Mouse (Mus musculus) T-helper 17 cell (primary cell): Measurements from ENCODE around the gene Sdk2.

Experiments used
- in situ Hi-C, 2 experiments: fragments of 300-600 bp; cut with MboI, MseI; formaldehyde crosslinking; loops; 1 replicate in 1 of 2; 2 replicates in 1 of 2; pipeline ENCODE4 v1.15.1; 2025; ENCODE audit warnings: high pct_unique_total_duplicates in 2 of 2

The Sdk2 gene

DNA sequence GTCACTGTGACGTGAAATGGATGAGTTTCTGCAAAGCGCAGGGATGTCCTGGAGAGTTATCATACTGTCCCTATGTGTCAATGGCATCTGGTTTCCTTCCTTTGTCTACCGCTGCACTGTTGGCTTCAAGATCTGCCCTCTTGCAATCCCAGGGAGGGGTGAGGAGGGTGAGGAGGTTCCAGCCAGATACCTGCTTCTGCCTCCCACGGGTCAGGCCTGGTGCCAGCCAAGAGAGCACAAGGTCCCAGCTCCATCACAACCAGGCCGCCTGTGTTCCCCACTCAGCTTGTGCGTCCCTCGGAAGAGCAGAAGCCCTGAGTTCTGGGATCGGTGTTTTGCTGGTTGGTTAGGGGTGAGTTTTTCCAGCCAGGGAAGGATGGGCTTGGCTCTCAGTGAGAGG is 299.6 kb downstream of the Sdk2 start:
- in situ Hi-C loops, result no loop called here

DNA sequence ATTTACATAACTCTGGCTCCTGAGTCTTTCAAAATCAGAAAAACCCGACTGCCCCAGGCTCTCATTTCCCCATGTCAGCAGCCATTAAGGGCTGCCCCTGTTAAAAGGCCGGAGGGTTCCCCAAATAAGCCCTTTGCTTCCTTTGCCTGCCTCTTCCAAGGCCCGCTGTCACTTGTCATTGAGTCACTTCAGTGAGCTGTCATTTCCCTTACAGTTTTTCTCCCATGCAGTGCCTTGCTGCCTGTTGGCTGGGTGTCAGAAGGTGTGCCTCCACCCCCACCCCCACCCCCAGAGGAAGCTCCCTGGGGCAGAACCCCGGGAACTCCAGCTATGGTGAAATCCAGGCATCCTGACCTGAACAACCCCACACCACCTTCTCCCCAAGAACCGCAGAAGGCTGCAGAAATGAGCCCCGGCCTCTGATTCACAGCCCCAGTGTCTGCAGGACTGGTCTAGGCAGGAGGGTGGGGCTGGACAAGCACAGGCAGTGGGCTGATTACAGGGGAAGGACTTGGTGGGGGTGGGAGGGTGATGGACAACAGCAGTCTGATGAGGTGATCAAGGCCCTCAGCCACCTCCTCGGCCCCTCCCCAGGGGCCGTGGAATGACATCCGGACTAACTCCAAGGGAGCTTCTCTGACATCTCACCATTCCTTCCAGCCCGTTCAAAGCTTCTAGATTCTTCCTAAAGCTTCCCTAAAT is 300.4 kb downstream of the Sdk2 start:
- in situ Hi-C loops, result no loop called here

DNA sequence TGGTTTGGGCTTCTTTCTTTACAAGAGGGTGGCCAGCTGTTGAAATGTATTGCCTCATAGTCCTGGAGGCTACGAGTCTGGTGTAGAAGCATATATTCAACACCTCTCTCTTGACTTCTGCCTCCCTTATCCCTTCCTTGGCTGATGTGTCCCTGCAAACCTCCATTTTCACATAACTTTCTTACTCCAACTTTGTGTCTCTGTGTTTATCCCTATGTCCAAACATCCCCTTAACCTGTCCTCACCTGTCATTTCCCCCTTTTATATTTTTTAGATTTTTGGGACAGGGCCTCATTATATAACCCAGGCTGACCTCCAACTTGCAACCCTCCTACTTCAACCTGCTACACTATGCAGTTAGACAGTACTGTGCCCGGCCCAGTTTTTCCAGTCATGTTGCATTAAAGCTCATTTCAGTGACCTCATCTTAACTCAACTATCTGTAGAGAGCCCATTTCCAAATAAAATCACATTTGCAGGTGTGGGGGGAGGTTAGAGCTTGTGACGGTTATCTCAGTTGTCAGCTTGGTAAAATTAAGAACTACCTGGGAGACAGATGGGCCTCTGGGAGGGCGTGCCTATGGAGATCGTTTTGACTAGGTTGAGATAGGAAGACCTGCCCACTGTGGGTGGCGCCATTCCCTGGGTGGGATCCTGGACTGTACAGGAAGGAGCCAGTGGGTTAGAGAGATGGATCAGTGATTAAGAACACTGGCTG is 302.6 kb downstream of the Sdk2 start:
- in situ Hi-C loops, result loop anchor here in 1 of 2 experiments (5.0 kb wide), 1 partner anchor 43 kb away; no protein-coding TSS in a partner anchor

DNA sequence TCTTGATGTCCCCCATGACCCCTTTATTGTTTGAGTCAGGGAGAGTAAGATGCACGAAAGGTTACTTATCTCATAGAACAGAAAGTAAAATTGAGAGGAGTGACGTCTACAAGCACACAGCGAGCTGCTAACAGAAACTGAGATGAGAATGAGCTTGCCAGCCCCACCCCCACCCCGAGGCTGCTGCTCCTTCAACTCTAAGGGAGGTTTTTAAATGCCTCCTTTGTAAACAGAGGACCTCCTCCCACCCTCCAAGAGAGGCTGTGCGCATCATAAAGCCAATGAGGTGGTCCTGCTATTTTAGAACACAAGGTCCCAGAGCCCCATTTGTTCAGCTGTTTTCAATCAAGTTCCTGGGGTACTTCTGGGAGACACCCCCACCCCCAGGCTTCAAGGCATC is 303.4 kb downstream of the Sdk2 start:
- in situ Hi-C loops, result loop anchor here in 1 of 2 experiments (5.0 kb wide), 1 partner anchor 44 kb away; no protein-coding TSS in a partner anchor

DNA sequence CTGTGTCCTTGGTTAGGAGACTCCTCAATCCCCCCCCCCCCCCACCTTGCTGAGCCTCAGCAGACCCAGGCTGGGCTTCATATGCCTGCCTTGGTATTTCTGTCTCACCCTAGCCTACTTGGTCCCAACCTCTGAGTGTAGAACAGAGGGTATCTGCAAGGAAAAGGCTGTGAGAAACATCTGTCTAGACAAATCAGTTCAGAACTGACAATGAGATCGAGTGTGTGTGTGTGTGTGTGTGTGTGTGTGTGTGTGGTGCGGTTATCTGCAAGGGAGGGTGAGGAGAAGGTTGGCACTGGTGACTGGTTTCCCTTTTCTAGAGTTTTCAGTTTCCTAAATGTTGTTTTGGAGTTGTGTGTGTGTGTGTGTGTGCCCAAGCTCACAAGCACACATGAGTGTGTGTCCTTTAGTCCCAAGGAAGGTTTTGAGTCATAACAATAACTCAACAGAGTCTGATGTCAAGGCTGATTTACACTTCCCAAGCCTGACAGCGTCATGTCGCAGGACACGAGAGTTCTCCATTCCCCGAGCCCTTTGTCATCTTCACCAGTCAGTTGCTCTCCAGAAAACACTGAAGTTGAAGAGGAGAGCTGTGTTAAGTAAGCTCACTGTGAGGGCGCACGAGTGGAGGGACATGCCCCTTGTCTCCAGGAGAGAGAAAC is 304.6 kb downstream of the Sdk2 start:
- in situ Hi-C loops, result loop anchor here in 1 of 2 experiments (5.0 kb wide), 1 partner anchor 45 kb away; no protein-coding TSS in a partner anchor

DNA sequence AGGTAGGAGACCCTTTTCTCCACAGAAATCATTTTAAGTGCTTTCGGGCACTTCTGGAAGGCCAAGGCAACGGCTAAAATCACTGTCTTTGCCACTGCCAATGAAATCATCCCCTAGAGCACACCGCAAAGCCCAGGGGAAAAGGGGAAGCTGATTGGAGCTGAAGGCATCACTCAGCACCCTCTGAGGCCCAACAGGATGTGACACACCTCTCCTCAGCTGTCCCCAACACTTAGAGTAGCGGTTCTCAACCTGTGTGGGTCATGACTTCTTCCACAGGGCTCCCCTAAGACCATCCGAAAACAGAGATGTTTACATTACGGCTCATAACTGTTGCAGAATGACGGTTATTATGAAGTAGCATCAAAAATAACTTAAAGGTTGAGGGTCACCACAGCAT is 305.2 kb downstream of the Sdk2 start:
- in situ Hi-C loops, result loop anchor here in 1 of 2 experiments (5.0 kb wide), 1 partner anchor 46 kb away; no protein-coding TSS in a partner anchor

DNA sequence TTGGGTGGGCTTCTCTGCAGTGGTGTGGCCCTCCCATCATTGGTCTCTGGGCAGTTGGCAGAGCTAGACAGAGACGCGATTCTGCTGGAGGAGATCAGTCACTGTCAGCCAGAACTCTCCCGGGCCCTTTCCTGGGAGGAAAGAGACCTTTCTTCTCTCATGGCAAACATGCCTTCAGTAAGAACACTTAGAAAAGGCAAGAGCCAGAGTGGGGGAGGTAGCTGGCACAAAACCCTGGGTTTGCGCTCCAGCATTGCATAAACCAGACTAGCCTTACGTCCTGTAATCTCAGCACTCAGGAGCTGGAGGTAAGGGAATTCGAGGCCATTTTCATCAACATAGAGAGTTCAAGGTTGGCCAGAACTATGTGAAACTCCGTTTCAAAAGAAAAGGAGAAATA is 306.4 kb downstream of the Sdk2 start:
- in situ Hi-C loops, result loop anchor here in 1 of 2 experiments (5.0 kb wide), 1 partner anchor 47 kb away; no protein-coding TSS in a partner anchor

DNA sequence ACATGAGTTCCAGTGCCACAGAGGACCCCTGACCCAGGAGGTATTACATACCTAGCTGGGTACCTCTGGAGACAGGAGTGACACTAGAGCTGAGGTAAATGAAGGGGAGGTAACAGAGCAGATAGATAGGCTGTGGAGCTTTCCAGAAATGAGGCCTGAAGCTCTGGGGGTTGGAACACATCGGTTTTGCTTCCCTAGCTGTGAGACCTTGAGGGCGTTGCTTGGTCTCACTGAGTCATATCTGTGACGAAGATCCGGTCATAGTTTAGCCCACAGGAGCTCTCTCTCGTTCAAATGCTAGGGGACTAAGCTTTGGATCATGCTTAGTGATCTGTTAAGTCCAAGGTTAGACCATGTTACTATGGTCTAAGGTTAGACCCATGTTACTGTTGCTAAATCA is 308.0 kb downstream of the Sdk2 start:
- in situ Hi-C loops, result no loop called here

DNA sequence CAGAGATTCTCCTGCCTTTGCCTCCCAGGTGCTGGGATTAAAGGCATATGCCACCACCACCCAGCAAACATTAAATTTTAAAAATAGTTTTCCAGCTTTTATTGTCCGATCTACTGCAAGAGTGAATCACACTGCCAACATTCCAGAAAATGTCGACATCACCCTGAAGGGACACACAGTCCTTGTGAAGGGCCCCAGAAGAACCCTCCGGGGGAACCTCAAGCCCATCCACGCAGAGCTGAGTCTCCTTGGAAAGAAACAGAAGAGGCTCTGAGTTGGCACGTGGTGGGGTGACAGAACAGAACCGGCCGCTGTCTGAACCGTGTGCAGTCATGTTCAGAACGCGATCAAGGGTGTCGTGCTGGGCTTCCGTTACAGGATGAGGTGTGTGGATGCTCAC is 310.3 kb downstream of the Sdk2 start:
- in situ Hi-C loops, result no loop called here

DNA sequence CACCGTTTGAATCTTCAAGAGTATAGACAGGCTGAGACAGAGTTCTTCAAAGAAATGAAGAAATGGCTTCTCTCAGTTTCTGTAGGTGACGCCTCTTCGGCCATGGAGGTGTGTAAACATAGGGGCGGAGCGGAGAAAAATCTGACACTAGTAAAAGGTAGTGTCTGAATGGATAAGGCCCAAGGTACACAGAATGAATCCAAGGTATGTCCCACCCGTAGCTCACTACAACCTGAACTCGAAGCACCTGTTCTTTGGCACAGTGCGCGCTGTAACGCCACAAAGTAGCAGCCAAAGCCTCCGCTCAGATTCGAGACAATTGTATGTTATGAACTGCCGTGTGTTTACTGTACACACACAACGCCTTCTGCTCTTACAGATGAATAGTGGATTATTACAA is 311.0 kb downstream of the Sdk2 start:
- in situ Hi-C loops, result no loop called here

DNA sequence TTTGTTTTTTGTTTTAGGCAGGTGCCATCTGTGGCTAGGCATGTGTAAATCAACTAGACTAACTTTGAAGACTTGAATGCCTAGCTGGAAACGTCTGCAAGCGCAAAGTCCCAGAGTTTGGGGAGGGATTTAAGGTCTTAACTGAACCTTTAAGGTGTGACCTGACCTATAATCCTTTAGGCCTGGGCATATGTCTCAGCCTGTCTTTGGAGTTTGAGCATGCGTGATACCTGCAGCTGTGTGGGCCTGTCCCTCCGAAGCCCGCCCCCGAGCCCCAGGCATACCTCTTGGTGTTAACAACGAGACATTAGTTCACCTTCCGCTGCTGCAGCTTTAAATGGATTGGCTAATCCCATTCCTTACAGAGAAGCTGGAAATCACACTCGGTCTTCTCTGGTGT is 312.0 kb downstream of the Sdk2 start:
- in situ Hi-C loops, result no loop called here

DNA sequence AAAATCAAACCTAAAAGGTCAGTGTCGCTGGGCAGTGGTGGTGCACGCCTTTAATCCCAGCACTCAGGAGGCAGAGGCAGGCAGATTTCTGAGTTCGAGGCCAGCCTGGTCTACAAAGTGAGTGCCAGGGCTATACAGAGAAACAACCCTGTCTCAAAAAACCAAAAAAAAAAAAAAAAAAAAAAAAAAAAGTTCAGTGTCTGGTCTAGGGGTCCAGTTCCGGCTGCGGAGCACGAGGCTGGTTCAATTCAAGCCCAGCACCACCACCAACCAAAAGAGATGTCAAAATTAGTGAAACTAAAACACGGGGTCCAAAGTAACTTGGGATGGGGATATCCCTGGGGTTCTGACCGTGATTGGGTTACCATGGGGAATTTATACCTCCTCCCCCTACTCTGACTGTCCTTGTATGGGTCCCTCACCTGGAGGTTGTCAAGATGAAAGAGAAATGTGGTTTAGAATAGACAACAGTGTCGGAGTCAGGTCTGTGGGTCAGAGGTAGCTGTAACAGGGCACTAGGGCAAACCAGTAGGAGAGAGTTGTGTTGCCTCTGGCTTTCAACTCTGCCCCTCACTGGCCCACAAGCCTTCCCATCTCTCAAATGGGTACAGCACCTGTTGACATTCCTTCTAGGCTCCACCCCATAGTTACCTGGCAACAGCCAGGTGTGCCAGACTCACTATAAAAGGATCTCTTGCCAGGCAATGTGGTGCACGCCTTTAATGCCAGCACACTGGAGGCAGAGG is 314.0 kb downstream of the Sdk2 start:
- in situ Hi-C loops, result no loop called here

DNA sequence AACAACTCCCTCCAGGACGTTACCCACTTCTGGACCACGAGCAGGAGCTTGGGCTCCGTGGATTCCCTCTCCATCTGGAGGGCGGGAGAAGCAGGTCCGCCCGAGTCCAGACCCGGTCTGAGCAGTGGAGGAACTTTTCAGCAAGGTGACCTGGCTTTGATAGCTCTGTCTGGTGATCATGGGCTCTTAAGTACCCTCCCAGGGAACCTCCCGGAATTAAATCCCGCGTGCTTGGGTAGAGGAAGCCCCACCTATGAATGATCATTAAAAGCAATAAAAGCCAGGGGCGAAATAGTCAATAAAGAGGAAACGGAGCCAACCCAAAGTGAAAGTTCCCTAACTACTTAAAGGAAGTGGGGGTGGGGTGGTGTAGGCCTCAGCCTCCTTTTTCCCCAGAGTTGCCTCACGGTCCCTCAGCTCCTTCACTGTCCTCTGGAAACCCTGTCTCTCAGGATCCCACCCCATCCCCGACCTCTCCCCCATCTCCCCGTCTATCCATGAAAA is 314.6 kb downstream of the Sdk2 start:
- in situ Hi-C loops, result no loop called here

DNA sequence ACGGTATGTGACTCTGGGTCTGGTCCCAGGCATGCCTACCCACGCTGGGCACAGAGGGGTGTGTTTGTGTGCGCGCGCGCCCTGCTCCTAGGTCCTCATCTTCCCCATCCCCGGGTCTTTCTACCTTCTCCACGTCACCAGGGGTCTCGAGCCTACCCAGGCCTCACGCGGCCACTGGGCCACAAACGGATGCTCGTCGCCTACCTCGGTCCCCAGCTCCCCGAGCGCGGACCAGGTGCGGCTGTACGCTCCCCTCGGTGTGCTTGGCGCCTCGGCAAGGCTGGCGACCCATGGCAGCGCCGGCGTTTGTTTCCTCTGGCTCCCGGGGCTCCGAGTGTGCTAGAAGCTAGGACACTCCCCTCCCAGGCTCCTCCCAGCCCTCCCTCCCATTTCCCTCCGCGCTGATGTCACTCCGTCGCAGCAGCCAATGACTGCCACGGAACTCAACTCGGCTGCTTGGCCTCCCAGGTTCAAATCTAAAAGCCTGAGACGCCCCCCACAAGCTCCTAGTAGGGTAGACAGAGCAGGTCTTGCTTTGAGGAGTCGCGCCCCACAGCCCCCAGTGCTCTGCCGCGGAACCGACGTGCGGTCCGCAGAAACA is 315.3 kb downstream of the Sdk2 start, which contains the start of gene Cdc42ep4:
Gene Cdc42ep4 (minus strand): TSS at position 398 of the 601 bp plus-strand sequence.
- in situ Hi-C loops, result no loop called here

DNA sequence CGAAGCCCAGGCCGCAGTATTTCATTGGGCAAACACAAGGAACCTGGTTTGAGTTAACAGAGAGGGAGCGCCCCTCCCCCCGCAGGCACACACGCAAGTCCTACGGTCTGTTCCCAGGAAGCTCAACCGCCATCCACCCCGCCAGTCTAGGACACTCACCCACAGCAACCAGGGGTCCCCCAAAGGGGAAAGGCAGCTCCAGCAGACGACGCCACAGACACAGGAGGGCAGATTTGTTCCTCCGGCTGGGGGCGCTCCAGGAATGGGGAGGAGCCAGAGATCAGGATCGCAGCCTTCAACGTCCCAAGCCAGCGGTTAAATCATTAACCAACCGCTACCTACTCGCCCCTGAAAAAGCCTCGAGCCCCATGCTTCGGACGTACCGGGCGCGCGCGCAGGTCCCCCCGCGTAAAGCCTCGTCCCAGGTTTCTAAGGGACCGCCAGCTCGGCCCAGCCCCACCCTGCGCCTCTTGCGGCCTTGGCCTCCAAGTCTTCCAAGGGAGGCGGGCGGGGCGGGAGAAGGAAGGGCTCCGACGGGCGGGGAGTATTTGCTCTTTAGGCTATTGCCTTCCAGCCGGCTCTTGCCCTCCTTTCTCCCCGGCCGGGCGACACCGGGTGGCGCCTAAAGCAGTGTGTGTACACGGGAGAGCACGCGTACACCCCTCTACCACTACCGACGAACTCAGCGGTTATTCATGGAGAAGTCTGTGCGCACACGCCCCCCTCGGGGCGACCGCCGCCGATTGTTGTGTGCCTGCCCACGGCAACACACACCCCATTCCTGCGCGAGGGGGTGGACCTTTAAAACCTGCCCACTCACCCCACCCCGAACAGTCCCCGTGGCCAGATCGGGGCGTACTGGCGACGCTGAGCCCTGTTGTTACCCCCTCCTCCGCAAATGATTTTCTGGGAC is 316.0 kb downstream of the Sdk2 start:
- in situ Hi-C loops, result no loop called here

DNA sequence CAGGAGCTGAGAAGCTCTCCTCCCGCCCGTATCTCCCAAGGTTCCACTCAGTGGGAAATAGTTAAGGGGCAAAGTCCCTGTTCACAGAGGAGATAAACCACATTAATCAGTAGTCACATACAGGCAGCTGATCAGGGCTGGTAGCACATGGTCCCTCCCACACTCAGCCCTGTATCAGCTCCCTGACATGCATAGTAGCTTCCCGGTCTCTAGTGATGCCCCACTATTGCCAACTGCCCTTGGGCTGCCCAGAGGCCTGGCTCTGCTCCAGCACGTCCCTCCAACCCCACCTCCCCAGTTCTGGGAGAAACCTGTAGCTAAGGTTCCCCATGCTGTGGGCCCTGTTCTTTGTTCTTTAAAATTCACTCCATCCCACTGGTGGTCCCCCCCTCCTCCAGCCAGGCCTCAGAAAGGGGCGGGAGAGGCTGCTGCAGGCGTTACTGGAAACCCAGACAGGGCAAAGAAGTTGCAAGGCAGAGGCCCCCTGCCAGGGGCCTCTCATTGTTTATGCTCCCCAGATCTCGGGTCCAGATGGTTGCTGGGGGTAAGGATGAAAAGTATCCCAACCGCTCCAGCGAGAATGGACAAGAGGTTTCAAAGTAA is 317.0 kb downstream of the Sdk2 start:
- in situ Hi-C loops, result loop anchor here (5.0 kb wide), 3 partner anchors 47 to 922 kb away; no protein-coding TSS in a partner anchor

DNA sequence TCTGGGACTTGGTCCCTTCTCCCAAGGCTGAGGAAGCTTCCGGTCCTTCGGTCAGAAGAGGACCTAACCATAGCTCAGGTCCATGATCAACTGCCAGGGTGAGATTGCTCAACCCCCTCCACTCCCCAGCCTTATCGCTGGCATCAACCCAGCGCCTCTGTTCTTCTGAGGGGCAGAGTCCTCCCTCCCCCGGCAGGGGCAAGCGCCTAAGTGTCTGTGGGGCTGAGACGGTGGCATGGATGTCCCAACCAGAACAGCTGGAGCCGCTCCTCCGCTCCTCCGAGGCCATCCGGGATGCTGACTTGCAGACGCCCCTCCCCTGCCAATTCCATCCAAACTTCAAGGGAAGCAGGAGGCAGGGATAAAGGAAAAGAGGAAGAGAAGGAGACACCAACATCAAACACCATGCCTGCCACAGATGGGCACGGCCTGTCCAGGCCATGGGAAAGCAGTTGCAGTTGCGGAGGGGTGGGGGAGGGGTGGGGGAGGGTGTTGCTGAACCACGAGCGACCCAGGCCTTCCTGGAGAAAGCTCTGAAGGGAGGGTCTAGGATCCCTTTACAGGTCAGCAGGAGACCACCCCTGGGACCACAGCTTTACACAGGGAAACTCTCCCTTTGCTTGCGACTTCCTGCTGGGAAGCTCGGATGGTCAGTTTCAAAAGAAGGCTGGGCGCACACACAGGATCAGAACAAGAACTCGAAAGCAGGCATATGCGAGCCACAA is 317.9 kb downstream of the Sdk2 start:
- in situ Hi-C loops, result loop anchor here (5.0 kb wide), 3 partner anchors 48 to 923 kb away; no protein-coding TSS in a partner anchor

DNA sequence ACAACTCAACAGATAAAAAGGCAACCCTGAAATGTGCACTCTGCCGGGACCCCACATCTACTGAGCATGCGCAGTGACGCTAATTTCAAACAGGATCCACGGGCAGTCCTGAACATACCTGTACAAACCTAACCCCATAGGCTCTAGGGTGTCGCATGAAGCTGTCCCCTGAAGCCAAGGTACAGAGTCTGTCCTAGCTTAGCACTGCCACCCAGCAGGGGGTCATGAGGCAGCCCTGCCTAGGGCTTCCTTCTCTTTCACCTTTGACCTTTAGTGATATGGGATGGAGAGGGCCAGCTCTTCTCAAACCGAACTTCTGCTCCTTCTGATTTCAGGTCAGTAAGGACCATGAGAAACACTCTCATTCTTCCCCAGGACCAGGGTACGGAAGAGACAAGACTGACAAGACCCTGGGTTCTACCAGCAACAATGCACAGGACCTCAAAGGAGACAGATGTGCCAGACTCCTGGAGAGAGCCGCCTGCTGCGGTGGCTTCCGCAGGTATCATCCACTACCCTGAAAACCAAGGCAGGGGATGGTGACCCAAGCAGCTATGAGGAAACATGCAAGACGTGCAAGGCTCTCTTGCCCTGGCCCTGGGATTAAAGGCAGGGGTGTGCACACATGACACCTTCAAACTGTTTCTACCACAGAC is 319.0 kb downstream of the Sdk2 start:
- in situ Hi-C loops, result loop anchor here (5.0 kb wide), 3 partner anchors 49 to 924 kb away; no protein-coding TSS in a partner anchor
